Comparison of ENCODE assay signal across 11 mouse cellular contexts in the genomic region with DNA sequence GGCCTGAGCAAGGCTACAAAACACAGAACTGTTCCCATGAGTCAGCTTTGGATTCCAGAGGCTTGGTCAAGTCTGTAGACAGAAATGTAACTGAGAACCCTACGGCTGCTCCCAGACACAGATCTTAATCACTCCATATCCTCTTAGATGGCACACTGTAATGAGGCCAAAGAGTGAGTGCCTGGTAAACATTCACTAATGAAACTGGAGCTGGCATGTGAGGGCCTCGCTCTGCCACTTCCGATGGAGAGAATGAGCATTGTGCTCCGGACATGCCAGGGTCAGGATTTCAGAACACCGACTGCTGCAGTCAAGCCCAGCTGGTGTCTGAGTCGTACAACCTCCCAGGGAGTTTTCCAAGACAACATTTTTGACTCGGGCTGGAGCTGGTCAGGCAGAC. TPM values are rescaled to one million over a fixed set of nuclear protein-coding genes. Genes with fewer than 3 reads are reported as not detected.
A peak's percentile ranks its signal among the peaks of the same experiment; 100 is the strongest.
DNase-seq lines count a peak whose midpoint lies in the region; ATAC-seq and TF ChIP-seq lines count a peak whose summit lies in the region.
"Had no signal": no experiment of that assay in that cellular context is flagged by ENCODE, and none has a peak within 500 bp of the region (broad histone marks: within the 10 kb centered on the region; RNA-seq: fewer than 3 reads in every experiment).

No protein-coding gene starts in this region.

- no peak for DNase-seq in heart, postnatal 10 days
- DNase-seq in fat pad, adult 2 months (ENCODE audit: extremely low read depth, low read depth, low spot score) = peak; percentile 50
- DNase-seq in limb, embryonic 10.5 days (ENCODE audit: low spot score) = no peak
- no peak for DNase-seq in stomach, postnatal 0 days (ENCODE audit: low spot score)
- no peak for DNase-seq in cerebellum, postnatal 36 days
- no peak for DNase-seq in frontal cortex, adult 2 months (ENCODE audit: extremely low spot score in 1 of 2, low spot score in 1 of 2)
- DNase-seq: heart, postnatal 14 days had no signal

- H3K36me3 ChIP-seq in heart, embryonic 15.5 days = 0 out of 2 replicates have a peak, but pooled peaks cover 5% of the 10 kb centered on the region
- H3K36me3 ChIP-seq in limb, embryonic 10.5 days = peaks cover 14% of the 10 kb centered on the region
- no peaks in the 10 kb centered on the region for H3K36me3 ChIP-seq in stomach, postnatal 0 days (ENCODE audit: control insufficient read depth, insufficient read depth, low read length)

- no peak for ATAC-seq in heart, embryonic 15.5 days (replicated peaks; ENCODE audit: insufficient number of reproducible peaks, insufficient read depth, low FRiP score, low read depth)
- peak; percentile 30; the same call in 1 of the 2 replicates for ATAC-seq in stomach, postnatal 0 days (ENCODE audit: low FRiP score, low TSS enrichment)
- no peak for ATAC-seq in erythroblast, adult 5-6 weeks (replicated peaks; ENCODE audit: low FRiP score, poor library complexity, severe bottlenecking)

- H3K4me2 ChIP-seq in heart, embryonic 15.5 days = no peak overlapping the region
- H3K4me2 ChIP-seq in stomach, postnatal 0 days (replicated peaks; ENCODE audit: low read depth) = no peak overlapping the region
- H3K4me2 ChIP-seq: neural tube, embryonic 15.5 days had no signal

- no peak for TF ChIP-seq CTCF in stomach, postnatal 0 days (IDR thresholded peaks at IDR 0.05; ENCODE audit: low read depth)

- H3K9me3 ChIP-seq in heart, embryonic 15.5 days (replicated peaks) = no peaks in the 10 kb centered on the region
- H3K9me3 ChIP-seq in limb, embryonic 10.5 days (replicated peaks) = no peaks in the 10 kb centered on the region
- H3K9me3 ChIP-seq in stomach, postnatal 0 days (ENCODE audit: control insufficient read depth, low read length) = no peaks in the 10 kb centered on the region
- H3K9me3 ChIP-seq: megakaryocyte, embryonic 14.5 days; neural tube, embryonic 15.5 days had no signal

- intact Hi-C loops in heart, postnatal 10 days (cut with DNase I) = no loop called here

- H3K9ac ChIP-seq in heart, embryonic 15.5 days = no peak overlapping the region
- no peak overlapping the region for H3K9ac ChIP-seq in stomach, postnatal 0 days (ENCODE audit: low read length)
- H3K9ac ChIP-seq: neural tube, embryonic 15.5 days had no signal

- peaks cover 12% of the 10 kb centered on the region; the same call in 1 of the 2 replicates for H3K4me1 ChIP-seq in heart, embryonic 15.5 days (replicated peaks)
- H3K4me1 ChIP-seq in limb, embryonic 10.5 days = peaks cover 20% of the 10 kb centered on the region
- no peaks in the 10 kb centered on the region; the same call in 1 of the 2 replicates for H3K4me1 ChIP-seq in stomach, postnatal 0 days (replicated peaks; ENCODE audit: control insufficient read depth, insufficient read depth)
- H3K4me1 ChIP-seq: neural tube, embryonic 15.5 days had no signal

- H3K4me3 ChIP-seq in heart, embryonic 15.5 days = no peak overlapping the region
- no peak overlapping the region for H3K4me3 ChIP-seq in limb, embryonic 10.5 days
- no peak overlapping the region for H3K4me3 ChIP-seq in stomach, postnatal 0 days (ENCODE audit: low read depth, low read length)
- H3K4me3 ChIP-seq: megakaryocyte, embryonic 14.5 days; neural tube, embryonic 15.5 days had no signal

- peak overlapping the region; percentile 6; the same call in 1 of the 2 replicates for H3K27ac ChIP-seq in heart, embryonic 15.5 days
- H3K27ac ChIP-seq in limb, embryonic 10.5 days = peak overlapping the region; percentile 75
- H3K27ac ChIP-seq in stomach, postnatal 0 days (replicated peaks) = peak overlapping the region; percentile 56; the same call in 1 of the 2 replicates
- H3K27ac ChIP-seq: neural tube, embryonic 15.5 days had no signal

- no peak for TF ChIP-seq EP300 in stomach, postnatal 0 days (optimal IDR thresholded peaks at IDR 0.05)

- 50% methylated on average over 7 of the region's 7 CpGs for WGBS in heart, embryonic 15.5 days
- WGBS in limb, embryonic 10.5 days = 73% methylated on average over 7 of the region's 7 CpGs
- WGBS in stomach, postnatal 0 days = 19% methylated on average over 7 of the region's 7 CpGs

- H3K27me3 ChIP-seq in heart, embryonic 15.5 days = no peaks in the 10 kb centered on the region
- H3K27me3 ChIP-seq in limb, embryonic 10.5 days (ENCODE audit: low read depth, poor library complexity, severe bottlenecking) = no peaks in the 10 kb centered on the region
- no peaks in the 10 kb centered on the region for H3K27me3 ChIP-seq in stomach, postnatal 0 days (ENCODE audit: control insufficient read depth, insufficient read depth, low read length)
- H3K27me3 ChIP-seq: megakaryocyte, embryonic 14.5 days; neural tube, embryonic 15.5 days had no signal

RNA-seq across cellular contexts. Expression of gene Rflnb, which starts 32.4 kb away (rescaled TPM):
- 12.7 and 17.0 TPM in 2 replicates for polyA plus RNA-seq in heart, embryonic 15.5 days (2015; fragmentation: Nextera tagmentation; extraction: Ambion mirVana)
- total RNA-seq in heart, postnatal 10 days (2021) = 10 to 100 TPM; 66.9 to 74.5 TPM
- 25.6 and 35.4 TPM in 2 replicates for polyA plus RNA-seq in limb, embryonic 10.5 days (2016; fragmentation: Nextera tagmentation; extraction: Ambion mirVana)
- polyA plus RNA-seq in stomach, postnatal 0 days (2015; fragmentation: Nextera tagmentation; extraction: Ambion mirVana) = 46.0 and 48.7 TPM in 2 replicates
- total RNA-seq in erythroblast, adult 5-6 weeks (2015; ENCODE audit: low replicate concordance) = 19.6 and 22.5 TPM in 2 replicates
- 23.4 and 23.6 TPM in 2 replicates for total RNA-seq in erythroblast, adult 5-6 weeks (2017; ENCODE audit: low replicate concordance)
- polyA plus RNA-seq in frontal cortex, adult 2 months (2012; rRNA removed) = 8.4 and 10.6 TPM in 2 replicates

Comparison
In these comparisons a context has a peak if more than half of its experiments do, and no peak if none do; other contexts are left out.
1. H3K27ac ChIP-seq: peak in every context shown above with its lines; median percentile 75 in limb, embryonic 10.5 days; 56 in stomach, postnatal 0 days; 6 in heart, embryonic 15.5 days.